Mouse (Mus musculus) layer of hippocampus, adult 18-20 months (tissue): ENCODE measurements around the gene Ccr8. TPM values are rescaled to one million over a fixed set of nuclear protein-coding genes. Genes with fewer than 3 reads are reported as not detected.
"Not testable (repeated sequence)": the region's sequence is repeated elsewhere in the genome, so short reads cannot be mapped to it uniquely, and the experiment has no call there.

ENCODE experiments used
- DNase-seq, 2 experiments: peaks; one replicate each; pipeline ENCODE4 v3.0.0; 2022; ENCODE audit warnings: low spot score in 2 of 2
- total RNA-seq, 2 experiments: library from RNA; stranded (reverse); gene quantifications; 2 replicates each; pipeline ENCODE4 v1.2.3; 2021

Ccr8 gene
- total RNA-seq, 2 experiments from 2014 or later = not detected

DNA sequence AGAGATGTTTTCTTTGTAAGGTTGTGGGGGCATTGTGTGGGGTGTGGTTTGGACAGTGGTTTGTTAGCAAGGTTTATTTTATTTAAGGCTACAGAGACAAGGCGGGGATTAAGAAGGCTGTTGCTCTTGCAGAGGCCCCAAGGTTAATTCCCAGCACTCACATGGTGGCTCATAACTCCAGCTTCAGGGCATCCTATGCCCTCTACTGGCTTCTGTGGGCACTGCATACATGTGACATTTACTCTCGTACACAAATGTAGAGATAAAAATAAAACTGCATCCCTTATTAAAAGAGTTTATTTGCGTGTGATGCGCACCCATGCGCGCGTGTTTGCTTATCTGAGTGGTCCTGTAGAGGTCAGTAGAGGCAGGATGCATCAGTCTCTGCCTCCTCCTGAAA is 2.8 kb upstream of the Ccr8 start:
- no peak for DNase-seq

DNA sequence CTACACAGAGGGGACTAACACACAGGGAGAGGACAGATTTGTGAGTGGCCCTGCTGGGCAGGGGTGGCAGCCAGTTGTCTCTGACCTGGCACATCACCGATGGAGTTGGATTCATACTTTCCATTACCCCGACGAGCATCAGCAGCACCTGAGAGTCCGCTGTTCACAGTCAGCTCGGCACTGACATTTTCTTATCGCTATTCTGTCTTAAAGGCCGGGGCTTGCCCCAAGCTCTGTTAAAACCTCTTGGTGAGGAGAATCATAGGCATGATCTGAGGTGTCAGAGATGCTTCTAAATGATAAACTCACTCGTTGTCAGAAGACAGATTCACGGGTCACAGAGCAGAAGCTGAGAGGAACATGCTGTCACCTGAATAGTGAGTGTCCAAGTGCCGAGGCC is 828 bp upstream of the Ccr8 start:
- DNase-seq = no peak

DNA sequence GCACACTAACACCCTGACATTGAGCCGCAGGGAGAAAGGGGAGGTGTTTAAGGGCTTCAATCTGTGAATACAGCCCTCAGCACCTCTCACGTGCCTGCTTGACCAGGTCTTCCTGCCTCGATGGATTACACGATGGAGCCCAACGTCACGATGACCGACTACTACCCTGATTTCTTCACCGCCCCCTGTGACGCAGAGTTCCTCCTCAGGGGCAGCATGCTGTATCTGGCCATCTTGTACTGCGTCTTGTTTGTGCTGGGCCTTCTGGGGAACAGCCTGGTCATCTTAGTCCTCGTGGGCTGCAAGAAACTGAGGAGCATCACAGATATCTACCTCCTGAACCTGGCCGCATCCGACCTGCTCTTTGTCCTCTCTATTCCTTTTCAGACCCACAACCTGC is 1.8 kb downstream of the Ccr8 start:
- DNase-seq = no peak

DNA sequence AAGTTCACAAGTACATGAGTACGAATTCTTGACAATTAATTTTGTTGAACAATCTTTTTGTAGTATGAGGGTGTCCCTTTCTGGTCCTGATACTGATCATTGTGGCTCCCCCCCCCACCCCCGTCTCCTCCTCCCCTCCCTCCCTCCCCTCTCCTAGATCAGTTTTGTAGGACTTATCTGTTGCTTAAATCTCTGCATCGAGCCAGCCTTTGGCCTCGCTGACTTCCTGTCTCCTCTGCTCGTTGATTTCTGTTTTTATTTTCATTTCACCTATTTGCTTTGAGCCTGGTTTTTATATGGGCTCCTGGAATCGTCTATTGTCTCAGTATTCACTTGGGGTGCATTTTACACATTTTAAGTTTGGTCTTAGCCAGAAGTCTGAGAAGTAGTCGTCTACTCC is 4.0 kb downstream of the Ccr8 start:
- DNase-seq = no peak

DNA sequence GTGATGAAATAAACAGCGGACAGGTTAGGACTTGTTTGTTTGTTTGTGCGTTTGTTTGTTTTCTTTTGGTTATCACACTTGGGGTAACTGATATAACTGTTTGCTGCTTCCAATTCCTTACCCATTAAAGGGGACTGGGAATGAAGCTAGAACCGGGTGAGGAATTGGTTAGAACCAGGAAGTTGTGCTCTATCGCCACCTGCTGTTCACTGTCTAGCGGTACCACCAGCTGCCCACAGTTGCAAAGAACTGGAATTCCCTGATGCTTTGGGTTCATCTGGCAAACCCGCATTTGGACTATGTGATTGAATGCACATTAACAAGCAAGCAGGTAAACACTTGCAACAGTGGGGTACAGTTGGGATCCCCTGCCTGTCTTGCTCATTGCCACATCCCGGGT is 6.8 kb downstream of the Ccr8 start:
- peak; percentile 42 to 82 for DNase-seq

DNA sequence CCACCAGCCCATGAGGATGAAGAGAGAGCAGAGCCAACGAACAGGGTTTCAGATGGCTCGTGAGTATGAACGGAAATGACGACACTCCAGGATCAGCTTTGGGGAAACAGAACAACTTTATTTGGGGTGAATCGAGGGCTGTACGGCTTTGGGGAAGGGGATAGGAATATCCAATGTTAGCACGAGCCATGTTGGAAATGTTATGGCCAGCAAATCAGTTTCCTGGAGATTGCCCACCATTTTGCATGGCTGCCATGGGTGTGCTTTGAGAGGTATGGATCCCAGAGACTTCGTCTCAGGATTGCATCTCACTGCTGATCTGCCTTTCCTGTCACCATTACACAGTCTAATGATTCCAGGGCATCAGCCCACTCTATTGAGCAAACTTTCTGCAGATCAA is 7.4 kb downstream of the Ccr8 start:
- DNase-seq = no peak

DNA sequence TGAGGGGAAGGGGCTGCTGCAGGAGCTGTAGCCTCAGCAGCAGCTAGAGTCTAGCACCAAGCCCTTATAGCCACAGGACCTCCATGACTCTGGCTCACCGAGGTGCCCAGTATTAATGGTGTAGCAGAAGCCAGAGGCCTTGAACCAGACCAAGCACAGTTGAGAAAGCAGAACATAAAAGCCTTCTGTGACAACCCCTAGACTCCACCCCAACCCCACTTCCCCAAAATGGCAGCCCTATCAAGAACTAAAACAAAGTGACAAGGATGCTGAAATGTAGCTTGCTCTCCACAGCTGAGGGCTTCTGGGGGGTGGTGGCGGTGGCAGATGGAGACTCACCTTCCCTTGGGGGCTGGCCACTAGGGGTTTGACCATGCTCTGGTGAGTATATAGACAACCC is 9.3 kb downstream of the Ccr8 start:
- no peak for DNase-seq

DNA sequence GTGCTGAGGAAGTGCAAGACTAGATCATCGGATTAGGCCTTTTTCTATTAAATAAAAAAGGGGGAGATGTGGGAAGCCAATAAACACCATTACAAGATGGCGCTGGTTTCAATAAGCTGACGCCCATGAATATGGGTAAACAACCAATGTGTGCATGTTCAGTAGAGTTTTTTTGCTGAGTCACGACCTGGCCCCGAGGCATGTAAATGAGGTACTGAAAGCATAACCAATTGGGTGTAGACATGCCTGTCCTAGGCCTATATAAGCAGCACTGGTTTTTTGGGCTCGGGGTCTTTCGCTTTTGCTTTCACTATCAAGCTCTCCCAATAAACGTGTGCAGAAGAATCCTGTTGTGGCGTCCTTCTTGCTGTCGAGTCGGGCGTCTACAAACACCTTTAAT is 17.0 kb downstream of the Ccr8 start:
- not testable (repeated sequence) for DNase-seq

DNA sequence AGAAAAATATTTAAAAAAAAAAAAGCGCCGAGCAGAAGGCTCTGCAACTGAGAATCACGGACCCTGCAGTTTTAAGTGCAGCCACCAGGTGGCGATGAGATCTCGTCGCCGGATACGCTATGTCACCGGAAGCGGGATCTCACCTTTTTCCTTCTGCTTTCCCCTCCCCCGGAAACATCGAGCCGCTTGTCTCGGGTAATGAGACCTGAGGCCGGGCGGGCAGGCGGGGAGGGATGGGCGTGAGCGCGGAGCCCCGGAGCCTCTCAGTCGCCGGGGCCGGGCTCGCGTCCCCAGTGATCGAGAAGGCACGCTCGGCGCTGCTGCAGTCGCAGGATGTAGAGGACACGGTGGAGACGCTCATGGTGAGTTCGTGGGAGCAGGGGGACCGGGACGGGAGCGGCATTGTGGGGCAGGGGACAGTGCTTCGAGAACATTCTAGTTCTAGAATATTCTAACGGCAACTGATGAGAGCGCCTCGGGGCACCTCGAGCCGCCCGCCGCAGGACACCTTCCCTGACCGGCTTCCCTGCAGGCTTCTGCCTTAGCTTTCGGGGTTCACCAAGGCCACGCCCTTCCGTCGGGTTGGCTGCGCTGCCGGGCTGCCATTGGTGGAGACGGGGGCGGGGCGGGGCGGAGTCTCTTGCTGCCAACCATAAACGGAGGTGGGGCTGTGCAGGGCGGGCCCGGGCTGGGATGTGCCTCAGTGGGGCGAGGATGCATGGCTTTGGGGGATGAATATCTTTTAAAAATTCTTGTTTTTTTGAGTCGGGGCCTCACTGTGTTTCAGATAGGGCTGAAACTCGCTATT is 18.5 kb downstream of the Ccr8 start, which contains the start of gene Slc25a38:
Gene Slc25a38, plus strand, starts transcription at position 164 of the 808 bp plus-strand sequence.
- peak; percentile 93 to 97 for DNase-seq

DNA sequence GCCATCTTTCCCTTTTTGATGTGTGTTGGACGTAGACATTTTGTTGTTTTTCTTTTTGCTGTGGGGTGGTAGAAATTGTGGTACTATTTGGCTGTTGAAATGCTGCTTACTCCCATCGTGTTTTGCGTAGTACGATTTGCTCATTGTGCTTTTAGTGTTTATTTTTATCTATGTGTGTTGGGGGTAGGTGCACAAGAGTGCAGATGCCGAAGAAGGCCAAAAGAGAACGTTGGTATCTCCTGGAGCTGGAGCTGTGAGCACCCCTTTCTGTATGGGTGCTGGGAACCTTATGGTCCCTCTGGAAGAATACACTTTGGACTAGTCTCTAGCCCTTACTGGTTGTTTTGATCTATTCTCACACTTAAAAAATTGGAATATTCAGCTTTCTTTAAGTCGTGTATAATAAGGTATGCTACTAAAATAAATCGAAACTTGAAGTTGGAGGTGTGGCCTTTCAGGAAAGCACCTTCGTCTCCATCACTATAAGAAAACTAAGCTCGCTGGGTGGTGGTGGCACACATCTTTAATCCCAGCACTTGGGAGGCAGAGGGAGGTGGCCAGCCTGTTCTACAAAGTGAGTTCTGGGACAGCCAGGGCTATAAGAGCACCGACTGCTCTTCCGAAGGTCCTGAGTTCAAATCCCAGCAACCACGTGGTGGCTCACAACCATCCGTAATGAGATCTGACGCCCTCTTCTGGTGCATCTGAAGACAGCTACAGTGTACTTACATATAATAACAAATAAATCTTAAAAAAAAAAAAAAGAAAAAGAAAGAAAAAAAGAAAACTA is 19.4 kb downstream of the Ccr8 start:
- DNase-seq = no peak

DNA sequence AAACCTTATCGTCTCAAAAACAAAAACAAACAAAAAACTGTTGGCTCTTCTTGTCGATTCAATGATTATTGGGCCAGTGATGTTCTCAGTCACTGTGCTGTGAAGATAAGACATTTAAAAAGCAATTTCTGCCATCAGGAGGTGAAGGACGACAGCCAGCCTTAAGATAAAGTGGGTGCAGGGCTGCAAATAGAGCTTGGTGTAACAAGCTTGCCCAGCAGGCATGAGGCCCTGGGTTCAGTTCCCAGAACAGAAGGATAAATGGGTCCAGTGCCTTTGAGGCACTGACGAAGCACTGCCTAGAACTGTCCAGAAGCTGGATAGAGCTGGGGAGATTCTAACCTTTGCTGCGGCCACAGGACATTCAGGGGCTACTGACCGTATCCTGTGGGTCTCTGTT is 20.6 kb downstream of the Ccr8 start:
- DNase-seq = no peak

DNA sequence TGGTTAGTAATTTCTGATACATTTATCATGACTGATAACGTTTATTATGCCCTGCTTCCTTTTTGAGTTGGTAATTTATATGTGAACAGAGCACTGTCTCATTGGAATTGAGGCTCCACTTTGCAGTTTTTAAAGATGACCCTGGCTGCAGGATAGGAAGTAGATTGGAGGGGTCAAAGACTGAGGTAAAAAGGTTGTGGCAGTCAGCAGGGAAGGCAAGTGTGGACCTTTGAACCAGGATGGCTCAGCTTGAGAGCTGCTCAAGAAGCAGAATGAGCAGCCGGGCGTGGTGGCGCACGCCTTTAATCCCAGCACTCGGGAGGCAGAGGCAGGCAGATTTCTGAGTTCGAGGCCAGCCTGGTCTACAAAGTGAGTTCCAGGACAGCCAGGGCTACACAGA is 21.5 kb downstream of the Ccr8 start:
- no peak for DNase-seq

DNA sequence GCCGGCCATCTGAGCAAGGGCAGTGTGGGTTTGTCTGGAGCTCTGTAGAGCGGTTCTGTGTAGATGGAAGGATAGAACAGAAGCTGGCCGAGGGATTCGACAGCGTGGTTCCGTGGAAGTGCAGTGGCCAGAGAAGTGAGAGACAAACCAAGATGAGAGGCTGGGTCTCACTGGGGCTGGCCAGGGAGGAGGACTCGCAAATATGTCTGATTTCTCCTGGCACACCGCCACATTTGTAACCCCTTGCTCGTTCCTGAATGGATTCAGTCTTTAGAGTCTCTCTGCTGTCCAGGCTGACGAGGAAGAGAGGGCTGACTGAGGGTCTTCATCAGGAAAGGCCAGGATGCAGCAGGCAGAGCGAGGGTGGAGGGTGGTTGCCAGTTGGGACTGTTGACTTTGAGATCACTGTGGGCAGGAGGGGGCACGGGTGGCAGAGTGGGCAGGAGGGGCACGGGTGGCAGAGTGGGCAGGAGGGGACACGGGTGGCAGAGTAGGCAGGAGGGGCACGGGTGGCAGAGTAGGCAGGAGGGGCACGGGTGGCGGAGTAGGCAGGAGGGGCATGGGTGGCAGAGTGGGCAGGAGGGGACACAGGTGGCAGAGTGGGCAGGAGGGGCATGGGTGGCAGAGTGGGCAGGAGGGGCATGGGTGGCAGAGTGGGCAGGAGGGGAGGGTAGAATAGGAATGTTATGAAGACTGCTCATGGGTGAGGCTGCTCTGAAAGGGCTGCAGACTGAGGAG is 22.3 kb downstream of the Ccr8 start:
- DNase-seq = no peak

DNA sequence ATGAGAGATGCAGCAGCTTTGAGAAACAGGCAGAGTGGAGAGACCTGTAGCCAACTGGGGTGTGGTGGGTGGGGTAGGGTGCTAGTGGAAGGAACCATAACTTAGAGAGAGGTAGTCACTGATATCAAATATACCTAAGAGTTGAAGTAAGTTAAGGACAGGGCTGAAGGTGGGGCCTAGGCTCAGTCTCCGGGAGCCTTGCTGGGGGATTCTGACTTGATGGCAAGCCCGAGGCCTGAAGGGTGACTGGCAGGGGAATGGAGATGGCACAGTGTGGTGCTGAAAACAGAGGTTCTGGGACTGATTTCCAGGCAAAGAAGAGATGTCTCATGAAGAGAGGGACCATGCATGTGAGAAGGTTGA is 22.9 kb downstream of the Ccr8 start:
- no peak for DNase-seq

DNA sequence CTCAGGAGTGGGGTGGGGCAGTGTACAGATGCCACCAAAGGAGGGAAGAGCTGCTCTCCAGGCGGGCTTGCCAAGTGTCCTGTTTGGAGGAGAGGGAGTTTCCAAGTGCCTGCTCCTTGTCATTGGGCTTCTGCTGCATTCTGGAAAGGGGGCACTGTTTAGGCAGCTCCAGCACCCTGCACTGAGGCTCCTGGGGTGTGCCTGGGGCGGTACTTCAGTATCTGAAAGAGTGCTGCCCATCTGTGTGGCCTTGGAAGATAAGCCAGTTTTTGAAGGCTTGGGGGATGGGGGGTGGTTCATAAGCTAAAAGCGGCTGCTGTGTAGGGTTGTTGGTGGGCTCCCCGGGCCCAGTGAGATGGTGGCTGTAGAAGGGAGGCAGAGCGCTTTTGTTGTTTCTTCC is 23.7 kb downstream of the Ccr8 start:
- DNase-seq = no peak

DNA sequence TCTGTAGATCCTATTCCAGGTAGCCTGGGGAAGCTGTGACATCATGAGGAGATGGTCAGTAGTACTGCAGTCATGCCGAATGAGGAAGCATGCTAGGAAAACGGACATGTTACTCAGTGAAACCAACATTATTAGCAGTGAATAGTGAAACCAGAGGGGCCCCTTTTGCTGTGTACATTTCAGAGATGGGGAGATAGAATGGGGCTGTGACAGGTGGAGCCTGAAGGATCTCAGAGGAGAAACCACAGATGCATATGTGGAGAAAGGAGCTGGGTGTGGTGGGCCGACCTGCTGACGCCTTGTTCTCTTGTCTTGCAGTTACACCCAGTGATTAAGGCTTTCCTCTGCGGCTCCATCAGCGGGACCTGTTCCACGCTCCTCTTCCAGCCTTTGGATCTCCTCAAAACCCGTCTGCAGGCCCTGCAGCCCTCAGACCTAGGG is 24.3 kb downstream of the Ccr8 start:
- no peak for DNase-seq

DNA sequence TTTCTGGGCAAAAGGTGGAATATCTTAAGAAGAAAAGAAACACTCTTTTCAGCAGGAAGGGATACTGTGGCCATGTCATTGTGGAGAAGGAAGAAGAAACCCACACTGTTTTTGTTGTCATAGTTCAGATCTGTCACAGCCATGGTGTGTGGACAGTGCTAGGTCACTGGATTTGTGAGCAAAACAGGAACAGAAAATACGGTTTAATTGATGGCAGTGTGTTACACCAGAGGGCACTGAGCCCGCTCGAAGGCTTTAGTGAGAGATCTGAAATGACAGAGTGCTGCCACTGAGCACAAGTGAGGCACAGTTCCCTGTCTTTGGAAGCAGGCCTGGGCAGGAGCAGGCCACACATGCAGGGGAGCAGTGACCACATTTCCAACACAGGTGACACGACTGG is 26.3 kb downstream of the Ccr8 start:
- DNase-seq = no peak

DNA sequence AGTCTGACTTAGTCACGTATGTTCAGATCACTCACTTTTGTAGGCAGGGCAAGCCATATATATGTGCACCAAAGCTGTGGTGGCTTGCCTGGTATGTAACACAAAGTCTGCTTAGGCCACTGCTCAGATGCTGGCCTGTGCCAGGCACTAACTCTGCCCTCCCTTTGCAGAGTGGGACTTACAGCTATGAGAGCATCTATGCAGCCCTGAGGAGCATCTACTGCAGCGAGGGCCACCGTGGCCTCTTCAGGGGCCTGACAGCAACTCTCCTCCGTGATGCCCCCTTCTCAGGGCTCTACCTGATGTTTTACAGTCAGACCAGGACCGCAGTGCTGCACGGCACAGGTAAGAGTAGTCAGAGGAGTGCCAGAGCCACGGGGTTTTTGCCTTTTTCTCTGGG is 28.6 kb downstream of the Ccr8 start:
- DNase-seq = no peak

DNA sequence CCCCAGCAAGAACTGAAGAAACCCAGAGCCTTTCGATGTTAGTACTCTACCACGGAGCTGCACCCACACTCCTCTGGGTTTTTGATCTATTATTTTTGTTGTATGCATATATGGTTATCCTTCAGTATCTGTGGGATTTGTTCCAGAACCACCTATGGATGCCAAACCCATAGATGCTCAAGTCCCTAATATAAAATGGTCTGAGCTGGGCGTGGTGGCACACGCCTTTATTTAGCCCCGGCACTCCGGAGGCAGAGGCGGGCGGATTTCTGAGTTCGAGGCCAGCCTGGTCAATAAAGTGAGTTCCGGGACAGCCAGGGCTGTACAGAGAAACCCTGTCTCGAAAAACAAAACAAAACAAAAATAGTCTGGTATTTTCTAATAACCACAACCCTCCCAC is 35.0 kb downstream of the Ccr8 start:
- DNase-seq = no peak

DNA sequence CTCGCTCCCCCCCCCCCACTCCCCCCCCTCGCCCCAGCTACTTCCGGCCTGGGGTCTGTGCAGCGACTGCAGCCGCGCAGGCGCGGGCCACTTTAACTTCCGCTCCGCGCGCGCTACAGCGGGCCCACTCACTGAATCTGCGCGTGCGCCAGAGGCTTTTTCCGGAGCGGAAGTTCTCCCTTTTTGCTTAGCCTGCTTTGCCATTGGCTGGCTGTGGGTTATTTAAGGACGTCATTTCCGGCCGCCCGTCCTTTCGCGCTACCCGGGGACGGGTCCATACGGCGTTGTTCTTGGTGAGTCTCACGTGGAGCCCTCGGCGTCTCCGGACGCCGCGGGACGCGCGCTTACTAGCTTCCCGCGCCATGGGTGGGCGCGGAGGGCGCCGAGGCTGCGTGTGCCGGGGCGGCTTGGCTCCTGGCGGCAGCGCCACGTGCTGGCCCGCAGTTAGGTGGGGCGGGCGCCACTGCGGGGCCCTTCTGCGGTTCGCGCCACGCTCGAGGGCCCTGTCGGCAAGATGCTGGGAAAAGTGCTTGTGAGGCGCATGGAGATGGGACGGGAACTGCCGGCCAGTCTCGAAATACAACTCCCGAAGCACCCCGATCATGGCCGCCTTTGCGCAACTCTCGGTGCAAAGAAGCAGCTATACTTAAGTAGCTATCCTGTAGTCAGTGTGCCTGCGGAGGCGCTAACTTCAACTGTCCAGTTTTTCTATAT is 35.8 kb downstream of the Ccr8 start, which contains the start of gene Rpsa:
Gene Rpsa, plus strand, starts transcription at position 152 of the 714 bp plus-strand sequence.
- peak; percentile 97 for DNase-seq

DNA sequence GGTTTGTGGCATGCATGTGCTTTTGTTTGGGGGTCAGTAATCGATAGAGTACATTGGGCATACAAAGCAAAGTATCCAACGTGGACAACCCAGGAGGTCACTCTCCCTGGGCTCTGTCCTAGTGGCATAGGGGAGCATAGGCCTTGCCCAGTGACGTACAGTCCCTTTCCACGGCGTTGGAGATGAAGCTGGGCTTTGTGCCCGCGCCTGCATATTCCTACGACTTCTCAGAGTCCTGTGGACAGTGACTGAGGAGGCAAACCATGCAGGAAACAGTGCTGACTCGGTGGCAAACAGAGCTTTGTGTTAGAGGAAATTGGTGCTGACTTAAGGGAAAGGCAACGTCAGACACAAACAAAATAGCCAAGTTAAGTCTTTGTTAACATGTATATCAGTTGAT is 37.4 kb downstream of the Ccr8 start:
- no peak for DNase-seq
